Mouse (Mus musculus) thymus, postnatal 36 days (tissue): ENCODE measurements around the gene Ceacam15.
"Not testable (repeated sequence)": the region's sequence is repeated elsewhere in the genome, so short reads cannot be mapped to it uniquely, and the experiment has no call there.

Source experiments
- DNase-seq, 2 experiments: peaks; one replicate each; pipeline ENCODE4 v3.0.0; 2022; ENCODE audit warnings: mixed read lengths in 2 of 2

Ceacam15 gene

DNA sequence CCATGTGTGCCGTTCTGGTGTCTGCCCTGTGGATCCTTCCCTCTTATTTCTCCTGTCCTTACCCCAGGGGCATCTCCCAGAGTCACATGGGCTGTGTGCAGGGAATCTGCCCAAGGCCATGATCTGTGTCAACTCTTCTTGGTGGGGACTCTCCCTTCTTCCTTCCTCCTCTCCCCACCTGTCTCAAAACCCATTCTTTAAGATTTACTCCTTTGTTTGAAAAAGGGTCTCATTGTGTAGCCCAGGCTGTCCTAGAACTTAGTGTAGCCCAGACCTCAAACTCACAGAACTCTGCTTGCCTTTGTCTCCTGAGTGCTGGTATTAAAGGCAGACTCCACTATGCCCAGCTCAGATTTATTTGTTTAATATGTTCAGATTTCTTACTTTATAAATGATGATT, at the start of gene Ceacam15:
Ceacam15 (minus strand) TSS at position 101 of the 400 bp plus-strand sequence.
- no peak for DNase-seq

- DNase-seq = not testable (repeated sequence)
Observed at GRCm38 (mm10) chr7:16722490-16722889, 47.0 kb upstream of the Ceacam15 start.

DNA sequence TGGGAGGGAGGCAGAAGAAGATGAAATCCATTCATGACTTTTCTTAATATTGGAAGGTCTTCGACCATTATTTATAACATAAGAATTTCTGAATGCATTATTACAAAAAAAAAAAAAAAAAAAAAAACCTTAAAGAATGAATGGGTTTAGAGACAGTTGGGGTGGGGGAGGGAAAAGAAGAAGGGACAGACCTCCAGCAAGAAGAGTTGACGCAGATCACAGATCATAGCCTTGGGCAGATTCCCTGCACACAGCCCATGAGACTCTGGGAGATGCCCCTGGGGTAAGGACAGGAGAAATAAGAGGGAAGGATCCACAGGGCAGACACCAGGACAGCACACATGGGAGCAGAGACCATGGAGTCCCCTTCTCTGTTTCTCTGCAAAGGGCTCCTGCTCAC, 46.1 kb upstream of the Ceacam15 start, which contains the start of gene Ceacam9:
Ceacam9 (plus strand) TSS at position 301 of the 400 bp plus-strand sequence.
- no peak for DNase-seq

GRCm38 (mm10) chr7:16716456-16717152, 41.1 kb upstream of the Ceacam15 start:
- peak; percentile 21 to 41 for DNase-seq

DNA sequence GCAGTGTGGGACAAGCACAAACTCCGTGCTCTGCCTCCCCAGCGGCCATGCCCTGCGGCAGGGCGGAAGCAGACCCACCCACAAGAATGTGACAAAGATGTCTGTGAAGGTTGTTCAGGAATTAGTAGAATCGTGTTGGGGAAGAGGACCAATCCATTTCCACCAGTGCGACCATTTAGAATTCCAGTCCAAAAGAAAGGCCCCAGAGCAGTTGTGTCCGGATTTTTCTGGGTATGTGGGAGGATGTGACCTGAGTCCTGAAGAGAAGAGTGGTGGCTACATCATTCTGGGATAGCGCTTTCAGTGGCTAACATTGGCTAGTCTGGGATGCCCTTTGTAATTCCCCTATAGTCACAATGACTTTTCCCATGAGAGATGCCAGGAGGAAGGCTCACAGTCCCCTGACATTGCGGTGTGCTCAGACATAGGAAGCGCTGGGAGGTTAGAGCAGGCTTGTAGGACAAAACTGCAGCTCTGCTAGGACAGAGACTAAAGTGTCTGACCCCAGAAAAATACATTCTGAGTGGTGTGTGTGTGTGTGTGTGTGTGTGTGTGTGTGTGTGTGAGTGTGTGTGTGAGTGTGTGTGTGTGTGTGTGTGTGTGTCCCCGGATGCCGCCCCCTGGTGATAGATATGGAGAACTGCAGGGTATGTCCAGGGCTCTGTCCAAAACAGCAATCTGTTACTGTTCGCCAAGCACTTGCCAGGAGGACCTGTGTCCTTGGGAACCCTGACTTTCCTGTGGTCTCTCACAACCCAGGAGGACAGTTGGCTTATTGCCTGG, 37.3 kb upstream of the Ceacam15 start:
- DNase-seq = no peak

GRCm38 (mm10) chr7:16710604-16711003, 35.1 kb upstream of the Ceacam15 start:
- no peak for DNase-seq

DNA sequence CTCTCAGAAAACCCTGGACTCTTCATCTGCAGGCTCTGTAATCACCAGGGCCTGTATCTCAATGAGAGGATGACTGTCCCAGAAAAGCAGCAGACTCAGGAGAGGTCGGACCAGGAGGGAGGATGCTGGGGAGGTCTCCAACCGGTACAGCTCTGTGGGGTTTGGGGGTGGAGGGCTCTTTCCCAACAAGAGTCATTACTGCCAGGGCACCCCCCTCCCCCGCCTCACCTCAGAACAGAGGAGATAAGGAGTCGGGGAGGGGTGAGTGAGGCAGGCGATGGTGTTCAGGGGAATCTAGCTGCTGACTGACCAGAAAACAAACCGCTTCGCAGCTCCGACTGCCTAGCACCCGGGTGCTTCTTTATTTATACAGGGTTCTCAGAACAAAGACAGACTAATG, 32.7 kb upstream of the Ceacam15 start:
- no peak for DNase-seq

GRCm38 (mm10) chr7:16706385-16706784, 30.9 kb upstream of the Ceacam15 start:
- DNase-seq = no peak

- DNase-seq = no peak
Observed at GRCm38 (mm10) chr7:16700583-16700982, 25.1 kb upstream of the Ceacam15 start.

GRCm38 (mm10) chr7:16699042-16699441, 23.5 kb upstream of the Ceacam15 start:
- DNase-seq = peak in 1 of 2 experiments; percentile 15

GRCm38 (mm10) chr7:16695025-16695424, 19.5 kb upstream of the Ceacam15 start:
- DNase-seq = peak; percentile 51 to 59

DNA sequence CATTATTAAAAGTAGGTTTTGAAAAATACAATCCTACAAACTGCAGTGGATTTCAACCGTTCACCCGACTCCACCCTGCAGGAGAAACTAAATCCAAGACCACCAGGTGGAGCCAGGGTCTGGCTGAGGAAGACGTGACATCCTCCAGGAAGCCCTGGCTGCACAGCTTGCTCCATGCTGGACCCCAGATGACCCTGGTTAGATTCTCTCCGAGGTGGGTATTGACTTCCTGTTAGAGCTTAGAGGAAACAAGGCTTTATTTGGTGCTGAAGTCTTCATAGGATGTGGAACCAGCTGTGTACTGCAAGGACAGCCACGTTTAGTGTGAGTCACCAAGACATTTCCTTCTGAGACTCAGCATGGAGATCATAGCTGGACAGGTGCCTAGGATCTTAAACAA, 13.7 kb upstream of the Ceacam15 start:
- no peak for DNase-seq

DNA sequence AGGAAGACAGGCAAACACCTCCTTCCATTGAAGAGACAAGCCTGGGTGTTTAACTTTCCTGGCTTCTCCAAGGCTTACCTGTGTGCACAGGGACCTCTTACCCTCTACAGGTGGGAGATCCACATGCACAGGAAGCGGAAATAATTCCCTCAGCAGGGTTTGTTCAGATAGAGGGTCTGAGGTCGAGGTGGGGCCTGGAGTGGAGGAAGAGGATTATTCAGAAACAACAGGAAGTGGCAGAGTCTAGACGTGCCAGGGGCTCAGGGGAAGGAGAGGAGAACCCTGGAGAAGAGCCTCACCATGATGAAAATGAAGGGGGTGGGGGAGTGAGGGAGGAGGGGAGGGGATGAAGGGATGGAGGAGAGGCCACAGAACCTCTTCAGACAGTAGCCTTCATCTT, 4.7 kb upstream of the Ceacam15 start:
- peak; percentile 15 to 46 for DNase-seq

DNA sequence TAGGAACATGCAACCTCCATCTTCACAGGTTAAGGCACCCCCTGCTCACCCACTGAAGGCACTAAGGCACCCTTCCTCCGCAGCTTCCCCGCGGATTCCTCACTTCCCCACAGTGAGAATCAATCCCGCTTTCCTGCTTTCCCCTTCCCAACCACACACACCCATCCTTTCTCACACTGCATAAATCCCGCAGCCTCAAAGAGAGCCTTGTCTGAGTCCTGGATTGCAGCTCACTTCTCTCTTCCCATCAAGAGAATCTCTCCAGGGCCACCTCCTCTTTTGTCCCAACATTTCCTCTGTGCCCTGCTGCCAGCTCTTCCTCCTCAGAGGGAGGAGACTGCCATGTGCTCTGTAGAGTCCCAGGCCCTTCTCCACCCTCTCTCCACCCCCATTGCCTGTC, 806 bp downstream of the Ceacam15 start:
- not testable (repeated sequence) for DNase-seq

DNA sequence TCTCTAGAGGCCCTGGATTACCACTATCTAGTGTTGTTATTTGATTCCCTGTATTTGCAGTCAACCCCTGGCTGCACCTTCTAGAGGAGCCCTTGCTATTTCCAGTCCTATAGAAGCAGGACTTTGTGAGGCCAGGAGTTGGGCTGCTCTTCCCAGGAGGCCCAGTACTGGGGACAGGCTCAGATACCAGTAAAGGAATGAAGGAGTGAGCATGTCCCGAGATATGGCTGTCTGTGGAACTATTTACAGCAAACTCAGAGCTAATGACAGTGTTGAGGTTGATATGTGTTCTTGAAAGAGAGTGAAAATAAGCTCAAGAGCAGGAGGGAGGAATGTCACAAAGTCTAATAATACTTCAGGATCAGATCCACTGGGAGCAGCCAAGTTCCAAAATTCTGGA, 1.7 kb downstream of the Ceacam15 start:
- no peak for DNase-seq

GRCm38 (mm10) chr7:16668331-16668930, 7.1 kb downstream of the Ceacam15 start:
- peak; percentile 11 to 53 for DNase-seq

DNA sequence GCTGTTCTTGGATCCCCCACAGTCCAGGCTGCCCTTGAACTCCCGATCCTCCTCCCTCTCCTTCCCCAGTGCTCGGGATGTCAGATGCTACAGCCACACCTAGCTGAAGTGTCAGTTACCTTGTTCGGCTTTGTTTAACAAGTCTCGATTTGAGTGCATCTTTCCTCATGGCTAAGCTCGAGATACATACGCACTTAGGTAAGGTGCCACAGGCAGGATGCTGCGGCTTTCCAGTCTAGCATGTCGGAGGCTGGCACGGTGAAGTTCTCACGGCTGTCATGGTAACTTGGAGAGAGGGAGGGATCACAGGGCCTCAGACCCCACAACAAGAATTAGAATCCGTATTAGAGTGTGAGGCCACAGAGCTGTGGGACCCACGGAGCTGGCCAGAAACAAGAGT, 31.2 kb downstream of the Ceacam15 start:
- no peak for DNase-seq

- DNase-seq = peak; percentile 28 to 60
Observed at GRCm38 (mm10) chr7:16643106-16643505, 32.4 kb downstream of the Ceacam15 start.

DNA sequence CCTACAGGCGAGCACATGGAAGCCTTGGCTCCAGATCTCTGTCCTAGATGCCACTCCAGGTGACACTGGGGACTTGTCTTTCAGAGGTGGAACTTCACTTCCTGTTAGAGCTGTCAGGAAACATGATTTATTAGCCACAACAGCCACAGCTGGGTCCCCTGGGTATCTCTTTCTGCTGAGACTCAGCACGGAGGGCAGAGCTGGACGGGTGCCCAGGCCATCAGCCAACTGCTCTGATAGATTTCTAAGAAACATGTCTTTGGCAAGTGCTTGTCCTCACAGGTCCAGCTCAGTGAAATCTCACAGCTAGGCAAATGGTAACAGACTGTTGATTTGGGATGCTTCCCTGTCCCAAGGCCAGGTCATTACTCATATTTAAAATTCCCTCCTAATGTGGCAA, 36.5 kb downstream of the Ceacam15 start:
- DNase-seq = no peak

- no peak for DNase-seq
Observed at GRCm38 (mm10) chr7:16635116-16635515, 40.4 kb downstream of the Ceacam15 start.

DNA sequence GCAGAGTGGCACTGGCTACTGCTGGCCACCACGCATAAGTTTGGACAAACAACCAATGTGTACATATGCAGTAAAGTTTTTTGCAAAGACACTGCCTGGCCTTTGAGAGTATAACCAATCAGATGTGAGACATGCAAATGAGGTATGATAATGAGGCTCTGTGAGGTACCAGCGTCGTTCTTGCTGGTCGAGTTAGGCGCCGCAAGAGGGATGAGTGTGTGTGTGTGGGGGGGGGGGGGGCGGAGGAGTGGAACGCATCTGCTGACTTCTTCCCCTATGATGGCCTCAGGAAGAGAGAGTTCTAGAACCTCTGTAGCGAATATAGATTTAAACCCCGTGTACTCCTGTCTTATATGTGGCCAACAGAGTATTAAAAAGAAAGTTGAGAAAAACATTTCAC, 41.6 kb downstream of the Ceacam15 start:
- not testable (repeated sequence) for DNase-seq

GRCm38 (mm10) chr7:16631932-16632331, 43.6 kb downstream of the Ceacam15 start:
- no peak for DNase-seq

- no peak for DNase-seq
Observed at GRCm38 (mm10) chr7:16631025-16631424, 44.5 kb downstream of the Ceacam15 start.
